Mouse (Mus musculus) spleen, embryonic (tissue): ENCODE results near the gene Nudt7.

Experiments
- CTCF ChIA-PET: fragments of 350-600 bp; sonication (Branson Sonifier 250); formaldehyde crosslinking; loops from one replicate; lab custom pipeline; 2022; lab: Charles Lee

Gene Nudt7

GRCm38 (mm10) chr8:114143645-114144290 is 10.4 kb downstream of the Nudt7 start:
- CTCF ChIA-PET = no interaction called here

GRCm38 (mm10) chr8:114153311-114154045 is 20.1 kb downstream of the Nudt7 start:
- CTCF ChIA-PET = no interaction called here

GRCm38 (mm10) chr8:114158586-114158985 is 25.2 kb downstream of the Nudt7 start:
- CTCF ChIA-PET = no interaction called here

- CTCF ChIA-PET = no interaction called here
Observed at GRCm38 (mm10) chr8:114159666-114160065, 26.3 kb downstream of the Nudt7 start.

GRCm38 (mm10) chr8:114163871-114164270 is 30.5 kb downstream of the Nudt7 start:
- CTCF ChIA-PET = no interaction called here

- CTCF ChIA-PET = no interaction called here
Observed at GRCm38 (mm10) chr8:114164444-114165096, 31.2 kb downstream of the Nudt7 start.

GRCm38 (mm10) chr8:114165741-114166140 is 32.4 kb downstream of the Nudt7 start:
- CTCF ChIA-PET = no interaction called here

GRCm38 (mm10) chr8:114176721-114177120 is 43.4 kb downstream of the Nudt7 start:
- CTCF ChIA-PET = no interaction called here

GRCm38 (mm10) chr8:114193334-114193733 is 60.0 kb downstream of the Nudt7 start:
- CTCF ChIA-PET = no interaction called here

GRCm38 (mm10) chr8:114198990-114199389 is 65.6 kb downstream of the Nudt7 start:
- CTCF ChIA-PET = no interaction called here
